Mouse (Mus musculus) midbrain, embryonic 15.5 days (tissue): ENCODE data around the gene Snrnp200. TPM values are rescaled to one million over a fixed set of nuclear protein-coding genes. Genes with fewer than 3 reads are reported as not detected.
"Not testable (repeated sequence)": the region's sequence is repeated elsewhere in the genome, so short reads cannot be mapped to it uniquely, and the experiment has no call there.

Experiments used
- ATAC-seq: fragments of 200-750 bp; cut with Nextera tagmentation; replicated peaks from 2 replicates; pipeline ENCODE4 v1.8.0; 2017; ENCODE audit warnings: moderate TSS enrichment
- H3K27ac ChIP-seq: fragments of 300-500 bp; sonication (generic); 2 replicates; pipeline ENCODE4 v1.5.1; 2015; ENCODE audit warnings: mild to moderate bottlenecking, inconsistent platforms
- H3K27me3 ChIP-seq: fragments of 300-500 bp; sonication (generic); replicated peaks from 2 replicates; pipeline ENCODE4 v1.6.1; 2015; ENCODE audit warnings: inconsistent platforms
- H3K36me3 ChIP-seq: fragments of 300-500 bp; sonication (generic); replicated peaks from 2 replicates; pipeline ENCODE4 v1.6.1; 2015; ENCODE audit warnings: inconsistent platforms
- H3K4me1 ChIP-seq: fragments of 300-500 bp; sonication (generic); 2 replicates; pipeline ENCODE4 v1.6.1; 2015; ENCODE audit warnings: inconsistent platforms
- H3K4me2 ChIP-seq: fragments of 300-500 bp; sonication (generic); 2 replicates; pipeline ENCODE4 v1.6.1; 2015; ENCODE audit warnings: inconsistent platforms, mild to moderate bottlenecking, moderate library complexity
- H3K4me3 ChIP-seq: fragments of 300-500 bp; sonication (generic); 2 replicates; pipeline ENCODE4 v1.5.1; 2015; ENCODE audit warnings: mild to moderate bottlenecking, inconsistent platforms
- H3K9ac ChIP-seq: fragments of 300-500 bp; sonication (generic); 2 replicates; pipeline ENCODE4 v1.6.1; 2015; ENCODE audit warnings: mild to moderate bottlenecking, inconsistent platforms
- H3K9me3 ChIP-seq: fragments of 300-500 bp; sonication (generic); 2 replicates; pipeline ENCODE4 v1.6.1; 2016; ENCODE audit warnings: inconsistent platforms
- WGBS: fragments of 180-500 bp; shearing (Covaris S2); methylation state at CpG from one replicate; pipeline ENCODE4 v1.1.7; 2015; ENCODE audit warnings: mixed read lengths; 5-methylcytosine and 5-hydroxymethylcytosine counted together
- polyA plus RNA-seq: library from polyadenylated mRNA; unstranded; fragments of >200 nt; fragmentation: Nextera tagmentation; extraction: Ambion mirVana; gene quantifications from 2 replicates; pipeline ENCODE4 v1.2.1, GENCODE M21; 2015

Gene Snrnp200
- polyA plus RNA-seq, 1 experiment from 2014 or later = 58.1 TPM

DNA sequence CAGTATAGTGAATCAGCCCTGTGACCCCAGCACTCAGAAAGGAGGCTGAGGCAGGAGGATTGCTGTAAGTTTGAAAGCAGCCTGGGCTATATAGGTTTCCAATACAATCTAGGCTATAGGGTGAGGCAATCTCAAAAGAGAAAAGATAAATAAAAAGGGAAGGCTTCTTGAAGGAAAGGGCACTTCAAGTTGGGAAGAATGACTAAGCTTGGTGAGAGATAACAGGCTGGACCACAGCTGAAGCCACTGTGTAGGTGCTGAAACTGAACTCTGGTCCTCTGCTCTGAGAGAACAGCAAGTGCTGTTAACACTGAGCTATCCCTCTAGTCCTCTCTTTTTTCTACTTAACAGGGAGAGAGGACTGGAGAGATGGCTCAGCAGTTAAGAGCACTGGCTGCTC lies 54.3 kb downstream of the Snrnp200 start:
- no peaks in the 10 kb centered on the region for H3K9me3 ChIP-seq
- no peak overlapping the region for H3K27ac ChIP-seq
- no peak overlapping the region for H3K4me3 ChIP-seq
- peaks cover 19% of the 10 kb centered on the region for H3K36me3 ChIP-seq
- ATAC-seq = no peak
- H3K4me1 ChIP-seq = no peaks in the 10 kb centered on the region
- no peak overlapping the region for H3K9ac ChIP-seq
- no peak overlapping the region for H3K4me2 ChIP-seq
- H3K27me3 ChIP-seq = no peaks in the 10 kb centered on the region

GRCm38 (mm10) chr2:127267854-127268253 lies 59.7 kb downstream of the Snrnp200 start:
- Histone ChIP-seq H3K27me3 (no peaks in the 10 kb centered on the region), H3K4me2 (no peak overlapping the region), H3K36me3 (no peaks in the 10 kb centered on the region), H3K9ac (no peak overlapping the region), H3K4me1 (peaks cover 14% of the 10 kb centered on the region), H3K4me3 (no peak overlapping the region), H3K27ac (no peak overlapping the region), H3K9me3 (no peaks in the 10 kb centered on the region)
- WGBS = 35% methylated on average over 4 of the region's 4 CpGs
- no peak for ATAC-seq

DNA sequence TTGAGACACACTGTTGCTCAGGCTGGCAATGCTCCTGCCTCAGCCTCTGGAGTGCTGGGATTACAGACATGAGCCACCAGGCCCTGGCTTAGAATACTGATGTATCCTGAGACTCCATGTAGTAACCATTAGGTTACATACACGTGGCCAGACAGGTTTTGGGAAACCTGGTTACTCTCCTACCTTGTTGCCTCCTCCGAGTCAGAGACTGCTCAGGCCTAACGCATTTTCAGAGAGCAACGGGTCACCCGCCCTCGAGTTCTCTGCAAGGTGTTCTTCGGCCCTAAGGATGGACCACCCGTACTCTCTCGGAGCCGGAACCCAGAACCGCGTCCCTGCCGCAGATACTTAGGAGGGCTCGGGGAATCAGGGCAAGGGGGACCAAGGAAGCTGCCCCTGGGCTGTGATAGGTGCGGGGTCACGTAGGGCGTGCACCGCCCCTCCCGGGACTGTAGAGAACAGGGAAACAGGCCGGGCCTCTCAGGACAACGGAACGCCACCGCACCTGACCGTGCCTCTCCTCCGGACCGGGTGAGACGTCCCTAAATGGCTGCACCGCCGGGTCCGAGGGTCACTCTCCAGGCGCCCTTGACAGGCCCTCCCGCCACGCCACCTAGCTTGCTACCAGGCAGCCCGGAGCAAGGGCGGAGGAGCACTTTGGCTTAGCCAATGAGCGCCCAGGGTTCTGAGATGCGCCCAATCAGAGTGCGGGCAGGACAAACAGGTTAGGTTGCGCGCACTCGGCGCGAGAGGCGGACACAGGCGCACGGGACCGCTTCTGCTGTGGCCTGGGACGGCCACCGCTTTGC lies 61.5 kb downstream of the Snrnp200 start, which contains the start of gene Stard7:
Gene Stard7, plus strand, starts transcription at position 728 of the 809 bp plus-strand sequence.
- peak within 1 kb of the TSS; percentile 85 for H3K4me2 ChIP-seq
- H3K9me3 ChIP-seq = no peaks in the 10 kb centered on the region
- H3K27me3 ChIP-seq = no peaks in the 10 kb centered on the region
- peak; percentile 99 for ATAC-seq
- no peaks in the 10 kb centered on the region for H3K36me3 ChIP-seq
- WGBS = 1% methylated on average over 49 of the region's 49 CpGs
- H3K9ac ChIP-seq = peak within 1 kb of the TSS; percentile 59
- H3K4me3 ChIP-seq = peak within 1 kb of the TSS; percentile 62
- peaks cover 19% of the 10 kb centered on the region for H3K4me1 ChIP-seq
- H3K27ac ChIP-seq = peak within 1 kb of the TSS; percentile 85

GRCm38 (mm10) chr2:127270300-127271041 lies 62.3 kb downstream of the Snrnp200 start:
- Histone ChIP-seq H3K36me3 (no peaks in the 10 kb centered on the region), H3K9ac (peak overlapping the region; percentile 59), H3K9me3 (no peaks in the 10 kb centered on the region), H3K27me3 (no peaks in the 10 kb centered on the region), H3K4me1 (peaks cover 26% of the 10 kb centered on the region), H3K4me3 (peak overlapping the region; percentile 62), H3K4me2 (peak overlapping the region; percentile 85), H3K27ac (peak overlapping the region; percentile 85)
- peak; percentile 97 for ATAC-seq
- under 1% methylated on average over 62 of the region's 75 CpGs for WGBS

- ATAC-seq = no peak
- H3K27me3 ChIP-seq = no peaks in the 10 kb centered on the region
- peaks cover 26% of the 10 kb centered on the region for H3K4me1 ChIP-seq
- H3K9ac ChIP-seq = peak overlapping the region; percentile 59
- no peaks in the 10 kb centered on the region for H3K36me3 ChIP-seq
- H3K4me3 ChIP-seq = peak overlapping the region; percentile 62
- peak overlapping the region; percentile 85 for H3K4me2 ChIP-seq
- 11% methylated on average over 8 of the region's 8 CpGs for WGBS
- H3K27ac ChIP-seq = peak overlapping the region; percentile 85
- H3K9me3 ChIP-seq = no peaks in the 10 kb centered on the region
These were observed 62.9 kb downstream of the Snrnp200 start for GRCm38 (mm10) chr2:127271042-127271515.

DNA sequence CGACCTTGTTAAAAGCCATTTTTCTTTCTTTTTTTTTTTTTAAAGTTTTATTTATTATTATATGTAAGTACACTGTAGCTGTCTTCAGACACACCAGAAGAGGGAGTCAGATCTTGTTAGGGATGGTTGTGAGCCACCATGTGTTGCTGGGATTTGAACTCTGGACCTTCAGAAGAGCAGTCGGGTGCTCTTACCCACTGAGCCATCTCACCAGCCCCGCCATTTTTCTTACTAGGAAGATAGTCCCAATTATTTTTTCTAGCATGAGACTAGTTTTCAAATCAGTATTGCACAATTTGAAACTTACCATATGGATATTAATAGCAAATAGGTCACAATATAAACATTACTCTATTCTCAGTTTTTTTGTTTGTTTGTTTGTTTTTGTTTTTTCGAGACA lies 63.9 kb downstream of the Snrnp200 start:
- H3K27me3 ChIP-seq, H3K36me3 ChIP-seq, H3K9ac ChIP-seq, H3K4me2 ChIP-seq, ATAC-seq, H3K9me3 ChIP-seq, H3K27ac ChIP-seq, H3K4me3 ChIP-seq: not testable (repeated sequence)
- peaks cover 26% of the 10 kb centered on the region for H3K4me1 ChIP-seq
- WGBS = 93% methylated on average over 4 of the region's 4 CpGs

- H3K27ac ChIP-seq = no peak overlapping the region
- H3K27me3 ChIP-seq = no peaks in the 10 kb centered on the region
- no peak overlapping the region for H3K9ac ChIP-seq
- H3K4me2 ChIP-seq = no peak overlapping the region
- ATAC-seq = no peak
- H3K36me3 ChIP-seq = no peaks in the 10 kb centered on the region
- peaks cover 26% of the 10 kb centered on the region for H3K4me1 ChIP-seq
- H3K9me3 ChIP-seq = no peaks in the 10 kb centered on the region
- H3K4me3 ChIP-seq = no peak overlapping the region
- 98% methylated on average over 3 of the region's 3 CpGs for WGBS
These were observed 64.6 kb downstream of the Snrnp200 start for GRCm38 (mm10) chr2:127272806-127273205.

DNA sequence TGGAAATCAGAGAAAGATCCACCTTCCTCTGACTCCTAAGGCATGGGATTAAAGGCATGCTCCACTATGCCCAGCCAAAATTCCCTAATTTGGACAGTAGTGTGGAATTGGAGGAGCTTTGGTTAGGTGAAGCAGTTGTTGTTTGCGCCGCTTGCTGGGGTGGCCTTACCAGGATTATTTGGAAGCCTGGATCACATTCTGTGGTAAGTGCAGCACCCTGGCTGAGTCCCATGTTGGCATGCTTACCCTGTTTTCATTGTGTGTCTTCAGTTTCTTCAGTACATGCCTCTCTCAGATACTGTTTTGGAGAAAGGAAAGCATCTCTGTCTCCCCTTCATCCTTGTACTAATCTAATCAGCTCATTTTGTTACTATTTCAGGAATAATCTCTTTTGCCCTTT lies 66.4 kb downstream of the Snrnp200 start:
- H3K27ac ChIP-seq = no peak overlapping the region
- H3K4me3 ChIP-seq = no peak overlapping the region
- no peaks in the 10 kb centered on the region for H3K27me3 ChIP-seq
- no peaks in the 10 kb centered on the region for H3K9me3 ChIP-seq
- no peak overlapping the region for H3K4me2 ChIP-seq
- H3K36me3 ChIP-seq = no peaks in the 10 kb centered on the region
- no peak overlapping the region for H3K9ac ChIP-seq
- no peak for ATAC-seq
- H3K4me1 ChIP-seq = peaks cover 26% of the 10 kb centered on the region
- 88% methylated on average over 2 of the region's 2 CpGs for WGBS

DNA sequence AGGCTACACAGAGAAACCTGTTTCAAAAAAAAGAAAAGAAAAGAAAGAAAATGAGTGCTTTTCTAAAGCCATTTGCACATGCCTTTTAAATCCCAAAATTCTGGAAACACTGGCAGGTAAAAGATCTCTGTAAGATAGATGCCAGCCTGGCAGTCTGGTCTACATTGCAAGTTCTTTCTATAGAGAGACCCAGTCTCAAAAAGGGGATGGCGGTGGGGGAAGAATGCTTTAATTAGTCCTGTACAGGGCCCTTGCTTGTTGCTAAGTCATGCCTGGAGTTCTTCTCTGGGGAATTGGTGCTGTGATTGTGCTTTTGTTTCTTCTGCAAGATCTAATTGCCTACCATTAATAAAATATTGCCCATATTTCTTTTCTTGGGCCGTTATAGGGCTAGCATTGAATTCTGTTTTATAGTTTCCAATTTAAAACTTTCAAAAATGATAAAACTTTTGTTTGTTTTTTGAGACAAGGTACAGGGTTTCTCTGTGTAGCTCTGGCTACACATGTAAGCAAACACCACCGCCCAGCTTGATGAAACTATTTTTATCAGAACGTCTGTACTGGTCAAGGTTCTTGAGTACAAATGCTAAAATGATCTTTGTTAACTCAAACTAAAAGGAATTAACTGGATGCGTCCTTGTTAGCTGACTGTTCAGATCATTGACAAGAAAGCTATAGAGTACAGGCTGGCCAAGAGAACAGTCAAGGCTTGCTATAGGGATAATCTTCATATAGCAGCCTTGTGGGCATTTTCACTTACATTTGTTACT lies 67.5 kb downstream of the Snrnp200 start:
- 82% methylated on average over 5 of the region's 5 CpGs for WGBS
- Histone ChIP-seq H3K9ac (no peak overlapping the region), H3K27me3 (no peaks in the 10 kb centered on the region), H3K9me3 (no peaks in the 10 kb centered on the region), H3K4me1 (peaks cover 26% of the 10 kb centered on the region), H3K27ac (no peak overlapping the region), H3K36me3 (no peaks in the 10 kb centered on the region), H3K4me2 (no peak overlapping the region), H3K4me3 (no peak overlapping the region)
- ATAC-seq = no peak

GRCm38 (mm10) chr2:127278162-127278561 lies 70.0 kb downstream of the Snrnp200 start:
- no peak overlapping the region for H3K27ac ChIP-seq
- no peak overlapping the region for H3K9ac ChIP-seq
- no peaks in the 10 kb centered on the region for H3K36me3 ChIP-seq
- no peak overlapping the region for H3K4me3 ChIP-seq
- peaks cover 10% of the 10 kb centered on the region for H3K4me1 ChIP-seq
- H3K4me2 ChIP-seq = no peak overlapping the region
- H3K9me3 ChIP-seq = no peaks in the 10 kb centered on the region
- H3K27me3 ChIP-seq = no peaks in the 10 kb centered on the region
- ATAC-seq = no peak
